Mouse (Mus musculus): Measurements from ENCODE around the gene Igdcc3.

DNA sequence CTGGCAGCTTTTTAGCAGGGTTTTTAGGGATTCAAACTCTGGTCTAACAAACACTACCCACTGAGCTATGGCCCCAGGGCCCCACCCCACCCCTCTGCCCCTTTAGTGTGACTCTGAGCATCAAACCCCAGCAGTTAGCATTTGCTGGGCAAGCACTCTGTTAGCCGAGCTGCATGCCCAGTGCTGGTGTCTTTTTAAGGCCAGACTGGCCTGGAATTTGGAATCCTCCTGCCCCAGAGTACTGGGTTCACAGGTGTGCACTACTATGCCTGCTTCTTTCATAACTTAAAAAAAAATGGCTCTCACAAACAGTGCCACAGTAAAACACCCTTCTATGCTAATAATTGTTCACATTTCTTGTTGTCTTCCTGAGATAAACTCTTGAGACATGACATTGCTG, 77.9 kb downstream of the Igdcc3 start:
- TF ChIP-seq CTCF (IDR thresholded peaks at IDR 0.05; ENCODE audit: insufficient read depth, low read length) (no peak), POLR2A (IDR thresholded peaks at IDR 0.05; ENCODE audit: borderline replicate concordance, extremely low read depth, low read depth, low read length) (no peak)
